Mouse (Mus musculus): ENCODE results near the gene Cd80.

GRCm38 (mm10) chr16:38506041-38506634 is 50.8 kb downstream of the Cd80 start:
- no peak for TF ChIP-seq GATA1 (IDR thresholded peaks at IDR 0.05; ENCODE audit: low read length)
- TF ChIP-seq TAL1 (IDR thresholded peaks at IDR 0.05; ENCODE audit: low read length): no peak

Data from erythroblast, embryonic 14.5 days (primary cell).